Mouse (Mus musculus) embryonic fibroblast, embryonic 13.5 days (primary cell): ENCODE measurements around the gene Ryr2.

ENCODE experiments used
- CTCF ChIP-seq: IDR thresholded peaks from 2 replicates; pipeline ENCODE4 v1.5.1; 2011; ENCODE audit warnings: mild to moderate bottlenecking, control low read depth, low read length, moderate library complexity, borderline replicate concordance; ENCODE audit not compliant: insufficient read depth
- POLR2A ChIP-seq: IDR thresholded peaks from 2 replicates; pipeline ENCODE4 v1.6.1; 2011; ENCODE audit warnings: low read depth, mild to moderate bottlenecking, control low read depth, low read length, moderate library complexity

GRCm38 (mm10) chr13:11567376-11567775 lies 539.4 kb downstream of the Ryr2 start:
- TF ChIP-seq CTCF (no peak), POLR2A (no peak)
